Mouse (Mus musculus) urinary bladder, postnatal 4 days (tissue): ENCODE measurements around the gene Catip.
"Not testable (repeated sequence)": the region's sequence is repeated elsewhere in the genome, so short reads cannot be mapped to it uniquely, and the experiment has no call there.

ENCODE experiments used
- DNase-seq, 2 experiments: peaks; one replicate each; pipeline ENCODE4 v3.0.0; 2021 to 2022; ENCODE audit warnings: low spot score in 2 of 2

Gene Catip

GRCm38 (mm10) chr1:74384525-74384924, 22.6 kb downstream of the Catip start:
- DNase-seq, result no peak

DNA sequence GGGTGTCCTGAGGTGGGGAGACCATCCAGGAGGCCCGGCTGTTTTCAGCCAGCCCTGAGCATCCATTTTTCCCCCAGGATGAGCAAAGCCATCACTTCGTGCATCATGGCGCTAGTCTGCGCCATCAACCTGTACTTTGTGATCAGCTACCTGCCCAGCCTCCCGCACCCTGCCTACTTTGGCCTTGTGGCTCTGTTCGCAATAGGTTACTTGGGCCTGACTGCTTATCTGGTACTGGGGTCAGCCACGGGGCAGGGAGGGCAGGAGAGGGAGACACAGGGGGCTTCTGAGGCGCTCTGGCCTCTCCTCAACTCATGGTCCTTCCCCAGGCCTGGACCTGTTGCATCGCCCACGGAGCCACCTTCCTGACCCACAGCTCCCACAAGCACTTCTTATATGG, 23.2 kb downstream of the Catip start:
- no peak for DNase-seq

DNA sequence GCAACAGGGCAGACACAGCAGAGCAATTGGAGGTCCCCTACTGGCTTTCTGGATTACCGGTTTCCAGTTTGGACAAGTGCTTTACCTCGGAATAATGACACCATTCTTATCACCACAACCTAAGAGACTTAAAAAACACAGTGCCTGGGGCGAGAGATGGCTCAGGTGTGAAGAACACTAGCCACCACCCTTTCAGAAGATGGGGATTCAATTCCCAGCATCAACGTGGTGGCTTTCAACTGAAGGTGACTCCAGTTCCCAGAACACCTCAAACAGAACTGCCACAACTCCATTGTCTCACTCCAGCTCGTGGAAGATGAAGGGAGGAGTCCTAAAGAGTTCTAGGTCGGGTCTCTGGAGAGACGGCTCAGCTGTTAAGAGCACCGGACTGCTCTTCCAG, 23.6 kb downstream of the Catip start:
- no peak for DNase-seq

DNA sequence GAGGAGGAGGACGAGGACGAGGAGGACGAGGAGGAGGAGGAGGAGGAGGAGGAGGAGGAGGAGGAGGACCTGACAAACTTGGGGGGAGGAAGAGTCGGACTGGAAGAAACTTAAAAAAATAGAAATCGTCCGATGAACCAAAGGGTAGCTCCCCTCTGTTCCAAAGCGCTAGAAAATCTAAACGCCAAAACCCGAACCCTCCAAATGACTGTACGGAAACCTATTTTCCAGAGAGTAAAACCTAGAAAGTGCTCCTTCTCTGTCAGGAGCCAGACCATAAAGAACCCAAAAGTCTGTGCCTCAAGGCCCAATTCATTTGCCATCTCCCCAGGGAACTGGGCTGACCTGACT, 24.4 kb downstream of the Catip start:
- no peak for DNase-seq

GRCm38 (mm10) chr1:74386714-74387385, 24.9 kb downstream of the Catip start:
- peak; percentile 89 to 91 for DNase-seq

DNA sequence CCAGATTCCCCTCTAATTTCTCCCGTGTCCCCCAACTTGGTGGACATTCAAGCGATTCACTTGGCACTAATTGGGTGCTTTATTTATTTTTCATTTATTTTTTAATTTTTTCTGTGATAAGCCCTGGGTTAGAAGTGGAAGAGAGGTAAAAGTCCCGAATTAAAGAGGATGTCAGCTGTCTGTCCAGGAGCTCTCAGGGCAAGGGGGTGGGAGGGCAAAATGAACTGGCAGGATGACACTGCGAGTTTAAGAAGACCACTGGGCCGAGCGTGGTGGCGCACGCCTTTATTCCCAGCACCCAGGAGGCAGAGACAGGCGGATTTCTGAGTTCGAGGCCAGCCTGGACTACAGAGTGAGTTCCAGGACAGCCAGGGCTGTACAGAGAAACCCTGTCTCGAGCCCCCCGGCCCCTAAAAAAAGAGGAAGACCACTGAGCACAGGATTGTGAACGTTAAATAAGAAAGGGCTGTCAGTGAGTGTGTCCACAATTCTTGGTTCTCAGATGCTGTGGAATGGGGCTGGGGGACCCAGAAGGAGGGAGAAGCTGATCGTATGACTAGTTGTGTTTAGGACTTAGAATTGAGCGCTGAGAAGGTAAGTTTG, 25.6 kb downstream of the Catip start:
- DNase-seq, result no peak

DNA sequence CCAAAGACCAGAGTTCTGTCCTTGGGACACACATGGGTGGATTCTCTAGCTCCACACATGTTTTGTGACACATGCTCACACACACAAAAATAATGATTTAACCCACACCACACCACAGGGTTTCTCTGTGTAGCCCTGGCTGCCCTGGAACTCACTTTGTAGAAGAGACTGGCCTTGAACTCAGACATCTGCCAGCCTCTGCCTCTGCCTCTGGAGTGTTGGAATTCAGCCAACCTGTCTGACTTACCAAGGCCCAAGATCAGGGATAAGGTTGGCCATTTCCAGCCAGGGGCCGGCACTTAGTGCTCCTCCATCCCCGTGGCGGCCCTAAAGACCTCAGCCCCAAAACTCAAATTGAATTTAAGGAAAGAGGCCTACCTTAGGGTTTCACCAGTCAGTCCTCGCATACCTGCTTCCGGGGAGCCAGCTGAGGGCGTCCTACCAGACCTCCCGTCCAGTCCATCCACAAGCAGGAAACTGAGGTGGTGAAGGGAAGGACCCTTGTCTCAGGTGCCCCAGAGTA, 26.6 kb downstream of the Catip start:
- DNase-seq, result no peak

DNA sequence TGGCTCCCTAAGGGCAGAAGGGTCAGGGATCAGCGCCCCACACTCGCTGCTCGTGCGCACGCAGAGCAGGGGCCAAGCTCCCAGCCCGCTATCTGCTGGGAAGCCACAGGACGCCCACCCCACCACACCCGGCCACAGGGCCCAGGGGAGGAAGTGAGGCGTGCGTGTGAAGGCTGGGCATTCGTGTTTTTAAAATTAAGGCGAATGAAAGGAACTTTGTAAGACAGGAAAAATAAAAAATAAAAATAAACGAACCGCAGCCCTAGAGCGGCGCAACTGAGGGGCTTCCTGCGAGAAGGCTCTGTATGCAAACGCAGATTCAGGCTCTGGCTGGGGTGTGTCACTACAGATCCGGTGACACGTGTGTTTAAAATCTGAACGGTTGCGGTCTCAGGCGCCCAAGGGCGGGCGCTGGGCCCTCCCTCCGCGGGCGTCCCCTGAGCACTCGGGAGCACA, 28.0 kb downstream of the Catip start:
- DNase-seq, result no peak

DNA sequence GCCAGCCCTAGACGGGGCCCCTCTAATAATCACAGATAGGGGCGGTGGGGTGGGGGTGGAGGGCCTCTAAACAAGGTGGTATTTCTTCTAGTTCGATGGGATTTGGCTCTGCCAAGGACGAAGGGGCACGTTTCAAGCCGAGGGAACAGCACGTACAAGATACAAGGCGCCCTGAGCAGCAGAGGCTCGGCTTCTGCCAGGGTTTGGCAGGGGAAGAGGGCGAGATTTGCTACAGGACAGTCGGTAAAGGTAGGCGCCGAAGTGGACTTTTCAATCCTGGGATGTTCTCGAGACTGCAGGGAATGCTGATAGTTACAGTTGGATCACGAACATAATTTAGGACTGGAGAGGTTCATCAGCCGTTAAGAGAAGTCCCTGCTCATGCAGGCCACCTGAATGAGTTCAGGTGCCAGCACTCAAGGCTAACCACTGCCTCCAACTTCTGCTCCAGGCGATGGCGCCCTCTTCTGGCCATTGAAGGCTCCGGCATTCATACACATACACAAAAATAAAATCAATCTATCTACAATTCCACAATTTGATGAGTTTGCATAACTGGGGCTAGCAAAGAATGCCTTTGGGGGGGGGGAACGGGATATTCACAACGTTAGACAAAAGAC, 28.5 kb downstream of the Catip start:
- DNase-seq, result peak in 1 of 2 experiments; percentile 56

DNA sequence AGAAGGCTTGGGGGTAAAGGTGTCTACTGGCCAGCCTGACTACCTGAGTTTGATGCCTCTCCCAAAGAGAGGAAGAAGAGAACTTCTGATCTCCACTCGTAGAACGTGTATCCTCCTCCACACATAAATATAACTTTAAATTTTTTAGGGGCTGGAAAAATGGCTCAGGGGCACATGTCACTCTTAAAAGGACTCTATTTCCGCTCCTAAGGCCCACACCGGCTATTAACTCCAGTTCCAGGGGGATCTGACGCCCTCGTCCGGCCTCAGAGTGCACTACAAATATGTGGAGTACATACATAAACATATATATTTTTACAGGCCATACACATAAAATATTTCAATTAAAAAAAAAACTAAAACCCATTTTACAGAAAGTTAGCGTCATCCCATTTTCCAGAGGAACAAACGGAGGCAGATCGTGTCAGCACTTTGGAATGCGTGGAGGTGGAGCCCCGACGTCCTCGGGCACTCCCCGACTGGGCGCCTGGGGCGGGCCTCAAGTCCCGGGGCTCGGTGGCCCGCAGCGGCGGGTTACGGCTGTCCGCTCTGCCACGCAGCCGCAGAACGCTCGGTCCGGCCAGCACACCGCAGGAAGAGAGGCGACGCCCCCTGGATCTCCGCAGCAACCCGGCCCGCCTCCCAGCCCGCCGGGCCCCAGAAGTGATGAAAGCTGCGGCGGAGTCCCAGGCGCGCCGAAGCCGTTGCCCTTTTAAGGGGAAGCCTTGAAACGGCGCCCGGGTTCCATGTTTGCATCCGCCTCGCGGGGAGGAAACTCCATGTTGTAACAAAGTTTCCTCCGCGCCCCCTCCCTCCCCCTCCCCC, 29.2 kb downstream of the Catip start, which contains the start of gene Ctdsp1:
Ctdsp1 (plus strand) TSS at position 586 of the 825 bp plus-strand sequence.
- DNase-seq, result peak; percentile 98

GRCm38 (mm10) chr1:74391844-74392441, 30.0 kb downstream of the Catip start:
- DNase-seq, result peak; percentile 75 to 77

- no peak for DNase-seq
These were observed 30.6 kb downstream of the Catip start for GRCm38 (mm10) chr1:74392446-74392994.

DNA sequence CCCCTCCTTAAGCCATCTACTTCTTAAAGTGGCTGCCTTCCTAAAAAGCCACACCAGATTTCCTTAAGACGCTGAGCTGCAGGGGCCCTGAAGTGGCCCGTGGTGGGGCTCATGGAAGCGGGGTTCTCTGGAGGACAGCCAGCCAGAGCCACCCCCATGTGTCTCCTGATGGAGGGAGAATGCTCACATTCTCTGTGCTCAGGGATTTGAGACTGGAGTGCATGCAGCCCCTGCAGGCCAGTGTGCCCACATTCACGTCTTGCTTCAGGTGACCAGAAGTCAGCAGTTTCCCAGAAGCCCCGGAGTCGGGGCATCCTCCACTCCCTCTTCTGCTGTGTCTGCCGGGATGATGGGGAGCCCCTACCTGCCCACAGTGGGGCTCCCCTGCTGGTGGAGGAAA, 31.1 kb downstream of the Catip start:
- no peak for DNase-seq

DNA sequence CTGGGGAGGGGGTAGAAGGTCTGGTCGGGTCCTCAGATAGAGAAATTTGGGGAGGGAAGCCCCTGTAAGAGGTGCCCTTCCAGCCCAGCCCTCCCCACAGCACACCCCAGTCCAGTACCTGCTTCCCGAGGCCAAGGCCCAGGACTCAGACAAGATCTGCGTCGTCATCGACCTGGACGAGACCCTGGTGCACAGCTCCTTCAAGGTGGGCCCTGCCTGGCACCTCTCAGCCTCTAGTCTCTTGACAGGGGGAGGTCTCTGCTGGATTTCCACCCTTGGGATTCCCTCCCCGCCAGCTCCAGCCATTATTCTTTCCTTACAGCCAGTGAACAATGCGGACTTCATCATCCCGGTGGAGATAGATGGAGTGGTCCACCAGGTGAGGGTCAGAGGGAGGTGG, 31.8 kb downstream of the Catip start:
- DNase-seq, result no peak

DNA sequence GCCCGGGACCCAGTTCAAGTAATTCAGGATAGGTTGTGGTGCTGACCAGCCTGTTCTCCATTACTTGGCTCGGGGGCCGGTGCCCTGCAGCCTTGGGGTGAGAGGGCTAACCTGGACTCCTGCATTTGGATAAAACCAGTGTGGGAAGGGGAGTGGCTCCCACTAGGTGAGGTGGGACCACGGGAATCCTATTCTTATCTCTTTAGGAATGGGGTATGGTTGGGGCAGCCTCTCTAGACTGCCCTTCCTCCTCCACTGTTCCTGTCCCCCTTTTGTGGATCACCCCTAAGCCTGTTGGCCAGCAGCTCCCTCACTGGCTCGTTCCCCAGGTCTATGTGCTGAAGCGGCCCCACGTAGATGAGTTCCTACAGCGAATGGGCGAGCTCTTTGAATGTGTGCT, 32.4 kb downstream of the Catip start:
- DNase-seq, result no peak

- no peak for DNase-seq
These were observed 33.0 kb downstream of the Catip start for GRCm38 (mm10) chr1:74394858-74395257.

DNA sequence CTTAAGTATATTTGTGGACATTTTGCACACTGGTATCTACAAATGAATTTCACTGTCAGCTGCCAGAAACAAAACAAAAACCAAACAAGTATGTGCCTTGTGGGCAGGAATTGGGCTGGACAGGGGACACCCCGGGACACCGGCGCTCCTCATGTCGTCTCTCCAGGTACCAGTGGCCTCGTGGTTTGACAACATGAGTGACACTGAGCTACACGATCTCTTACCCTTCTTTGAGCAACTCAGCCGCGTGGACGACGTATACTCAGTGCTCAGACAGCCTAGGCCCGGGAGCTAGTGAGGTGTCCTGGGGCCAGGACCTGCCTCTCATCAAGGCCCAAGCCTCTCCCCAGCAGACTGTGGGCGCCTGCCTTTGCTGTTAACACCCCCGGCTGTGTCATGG, 33.4 kb downstream of the Catip start:
- DNase-seq, result no peak

GRCm38 (mm10) chr1:74396456-74397222, 34.7 kb downstream of the Catip start:
- not testable (repeated sequence) for DNase-seq

GRCm38 (mm10) chr1:74397268-74397918, 35.5 kb downstream of the Catip start:
- DNase-seq, result peak; percentile 99 to 100

GRCm38 (mm10) chr1:74397919-74398451, 36.1 kb downstream of the Catip start:
- DNase-seq, result peak in 1 of 2 experiments; percentile 64
